17 mouse cellular contexts compared by ENCODE assay signal in the genomic region with DNA sequence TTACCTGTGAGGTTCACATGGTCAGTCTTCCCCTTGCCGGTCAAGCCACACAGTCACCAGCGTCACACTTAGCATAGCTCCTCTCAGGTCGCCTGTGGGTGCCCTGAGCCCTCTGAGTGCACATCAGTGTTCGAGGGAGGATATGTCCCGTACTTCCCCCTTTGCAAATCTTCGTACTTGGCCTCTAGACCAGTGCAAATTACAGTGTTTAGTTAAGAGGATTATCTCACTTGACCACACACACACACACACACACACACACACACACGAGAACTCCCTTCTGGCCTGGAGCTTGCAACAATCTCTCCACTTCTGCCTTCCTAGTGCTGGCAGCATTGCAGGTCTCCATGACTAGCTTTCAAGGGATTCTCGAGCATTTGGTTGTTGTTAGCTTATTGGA. TPM values are rescaled to one million over a fixed set of nuclear protein-coding genes. Genes with fewer than 3 reads are reported as not detected.
"Had no signal": no experiment of that assay in that cellular context is flagged by ENCODE, and none has a peak within 500 bp of the region (broad histone marks: within the 10 kb centered on the region; RNA-seq: fewer than 3 reads in every experiment).

No protein-coding gene starts in this region.

- H3K9me3 ChIP-seq: limb, embryonic 10.5 days; liver, embryonic 12.5 days; lung, embryonic 15.5 days; neural tube, embryonic 12.5 days had no signal

- H3K27me3 ChIP-seq: liver, embryonic 12.5 days; lung, embryonic 15.5 days; neural tube, embryonic 12.5 days had no signal

- H3K4me2 ChIP-seq: liver, embryonic 12.5 days; lung, embryonic 15.5 days; neural tube, embryonic 12.5 days had no signal

- DNase-seq: kidney, adult 9 months; kidney, postnatal 36 days; liver, postnatal 0 days; lung, postnatal 14 days; midbrain, embryonic 14.5 days; right cerebral cortex, adult 18-20 months; right cerebral cortex, postnatal 25 days; thymus, adult 2 months; thymus, postnatal 25 days had no signal

- H3K4me1 ChIP-seq: limb, embryonic 10.5 days had no signal

- ATAC-seq: intestine, postnatal 0 days; liver, embryonic 12.5 days; liver, postnatal 0 days had no signal

- H3K27ac ChIP-seq: kidney, postnatal 0 days; limb, embryonic 10.5 days; liver, embryonic 12.5 days; macrophage; neural tube, embryonic 12.5 days had no signal

- H3K36me3 ChIP-seq: limb, embryonic 10.5 days; liver, embryonic 12.5 days; lung, embryonic 15.5 days; neural tube, embryonic 12.5 days had no signal

- H3K9ac ChIP-seq: liver, embryonic 12.5 days; liver, postnatal 0 days; lung, embryonic 15.5 days; neural tube, embryonic 12.5 days had no signal

- H3K4me3 ChIP-seq: limb, embryonic 10.5 days; liver, embryonic 12.5 days; lung, embryonic 15.5 days; neural tube, embryonic 12.5 days had no signal

RNA-seq across cellular contexts. Expression of a gene that starts 38.6 kb away (rescaled TPM):
- total RNA-seq: monocyte, adult 5-6 weeks had no signal
- polyA plus RNA-seq: macrophage had no signal
